Mouse (Mus musculus): ENCODE measurements around the gene 4931406P16Rik.
A peak's percentile ranks its signal among the peaks of the same experiment; 100 is the strongest.
"Not testable (repeated sequence)": the region's sequence is repeated elsewhere in the genome, so short reads cannot be mapped to it uniquely, and the experiment has no call there.

4931406P16Rik gene

GRCm38 (mm10) chr7:34208027-34208745 is 105.2 kb downstream of the 4931406P16Rik start:
- no peak for DNase-seq (ENCODE audit: low read depth)

- no peak for DNase-seq (ENCODE audit: low read depth)
Measured at GRCm38 (mm10) chr7:34206331-34206730, 107.0 kb downstream of the 4931406P16Rik start.

GRCm38 (mm10) chr7:34202147-34202546 is 111.2 kb downstream of the 4931406P16Rik start:
- not testable (repeated sequence) for DNase-seq (ENCODE audit: low read depth)

GRCm38 (mm10) chr7:34200829-34201228 is 112.5 kb downstream of the 4931406P16Rik start:
- DNase-seq (ENCODE audit: low read depth) = no peak

- peak; percentile 80 for DNase-seq (ENCODE audit: low read depth)
Measured at GRCm38 (mm10) chr7:34198346-34198745, 115.0 kb downstream of the 4931406P16Rik start.

- peak; percentile 93 for DNase-seq (ENCODE audit: low read depth)
Measured at GRCm38 (mm10) chr7:34196132-34197128, 116.9 kb downstream of the 4931406P16Rik start, which contains the start of gene Pdcd2l. Gene Pdcd2l (minus strand): TSS chr7:34196661.

- DNase-seq (ENCODE audit: low read depth) = peak; percentile 38
Measured at GRCm38 (mm10) chr7:34195632-34196031, 117.7 kb downstream of the 4931406P16Rik start.

- DNase-seq (ENCODE audit: low read depth) = no peak
Measured at GRCm38 (mm10) chr7:34192825-34193224, 120.5 kb downstream of the 4931406P16Rik start.

GRCm38 (mm10) chr7:34189376-34189989 is 123.9 kb downstream of the 4931406P16Rik start:
- no peak for DNase-seq (ENCODE audit: low read depth)
